Mouse (Mus musculus) forebrain, embryonic 14.5 days (tissue): ENCODE results near the gene Maml3. TPM values are rescaled to one million over a fixed set of nuclear protein-coding genes. Genes with fewer than 3 reads are reported as not detected.

Experiments
- ATAC-seq: fragments of 200-750 bp; cut with Nextera tagmentation; 2 replicates; pipeline ENCODE4 v1.8.0; 2017; ENCODE audit warnings: mild to moderate bottlenecking, moderate library complexity
- DNase-seq: peaks from one replicate; pipeline ENCODE4 v3.0.0-alpha.2; 2015; ENCODE audit warnings: low spot score
- H3K27ac ChIP-seq: fragments of 300-500 bp; sonication (generic); 2 replicates; pipeline ENCODE4 v1.5.1; 2014; ENCODE audit warnings: low read depth, mild to moderate bottlenecking, control low read depth, low read length, moderate library complexity
- H3K27me3 ChIP-seq: fragments of 300-500 bp; sonication (generic); replicated peaks from 2 replicates; pipeline ENCODE4 v1.6.1; 2014; ENCODE audit warnings: low read length, control low read depth, mixed read lengths; ENCODE audit not compliant: control insufficient read depth, insufficient read depth
- H3K36me3 ChIP-seq: fragments of 300-500 bp; sonication (generic); 2 replicates; pipeline ENCODE4 v1.6.1; 2014; ENCODE audit warnings: low read length, control low read depth; ENCODE audit not compliant: control insufficient read depth, insufficient read depth
- H3K4me1 ChIP-seq: fragments of 300-500 bp; sonication (generic); 2 replicates; pipeline ENCODE4 v1.6.1; 2014; ENCODE audit warnings: antibody characterized with exemption, low read length, control low read depth; ENCODE audit not compliant: control insufficient read depth, insufficient read depth
- H3K4me2 ChIP-seq: fragments of 300-500 bp; sonication (generic); 2 replicates; pipeline ENCODE4 v1.6.1; 2014; ENCODE audit warnings: mild to moderate bottlenecking, control low read depth, low read length
- H3K4me3 ChIP-seq: fragments of 300-500 bp; sonication (generic); 2 replicates; pipeline ENCODE4 v1.5.1; 2014; ENCODE audit warnings: low read depth, low read length, control low read depth
- H3K9ac ChIP-seq: fragments of 300-500 bp; sonication (generic); 2 replicates; pipeline ENCODE4 v1.6.1; 2014; ENCODE audit warnings: mild to moderate bottlenecking, low read length, control low read depth, moderate library complexity
- H3K9me3 ChIP-seq: fragments of 300-500 bp; sonication (generic); replicated peaks from 2 replicates; pipeline ENCODE4 v1.6.1; 2016; ENCODE audit warnings: low read length, control low read depth, mixed read lengths; ENCODE audit not compliant: control insufficient read depth
- WGBS: fragments of 180-500 bp; shearing (Covaris S2); extraction: QIAGEN DNeasy Blood & Tissue Kit; methylation state at CpG from one replicate; pipeline ENCODE4 v1.1.7; 2014; 5-methylcytosine and 5-hydroxymethylcytosine counted together
- polyA plus RNA-seq: library from polyadenylated mRNA; unstranded; fragments of >200 nt; fragmentation: Nextera tagmentation; extraction: Ambion mirVana; gene quantifications from 2 replicates; pipeline ENCODE4 v1.2.1, GENCODE M21; 2014

Gene Maml3
- polyA plus RNA-seq, 1 experiment from 2014 or later: 4.2 TPM

GRCm38 (mm10) chr3:52009321-52009720 lies 95.6 kb downstream of the Maml3 start:
- peak; percentile 46 for ATAC-seq
- H3K4me2 ChIP-seq: no peak overlapping the region

GRCm38 (mm10) chr3:52007602-52008252 lies 97.1 kb downstream of the Maml3 start:
- ATAC-seq (peak; percentile 95), DNase-seq (peak; percentile 97)
- Histone ChIP-seq H3K4me1 (peaks cover 25% of the 10 kb centered on the region), H3K36me3 (no peaks in the 10 kb centered on the region), H3K9me3 (no peaks in the 10 kb centered on the region), H3K27me3 (no peaks in the 10 kb centered on the region), H3K4me2 (peak overlapping the region; percentile 57), H3K4me3 (peak overlapping the region; percentile 25), H3K9ac (peak overlapping the region; percentile 61), H3K27ac (peak overlapping the region; percentile 97)
- under 1% methylated on average over 18 of the region's 21 CpGs for WGBS

More at GRCm38 (mm10) chr3:52009321-52009720, 95.6 kb downstream of the Maml3 start:
- H3K4me3 ChIP-seq: no peak overlapping the region
- peak; percentile 83 for DNase-seq
- H3K27me3 ChIP-seq: no peaks in the 10 kb centered on the region
- H3K4me1 ChIP-seq: peaks cover 25% of the 10 kb centered on the region
- no peaks in the 10 kb centered on the region for H3K36me3 ChIP-seq
- no peak overlapping the region; the same call in 1 of the 2 replicates for H3K9ac ChIP-seq
- H3K27ac ChIP-seq: no peak overlapping the region; the same call in 1 of the 2 replicates
- WGBS: 31% methylated on average over 6 of the region's 6 CpGs
- no peaks in the 10 kb centered on the region for H3K9me3 ChIP-seq

- DNase-seq (peak; percentile 51), ATAC-seq (peak; percentile 21; the same call in 1 of the 2 replicates)
- Histone ChIP-seq H3K4me2 (peak overlapping the region; percentile 57), H3K9me3 (no peaks in the 10 kb centered on the region), H3K4me1 (peaks cover 28% of the 10 kb centered on the region), H3K9ac (peak overlapping the region; percentile 61), H3K4me3 (peak overlapping the region; percentile 25), H3K27me3 (no peaks in the 10 kb centered on the region), H3K36me3 (no peaks in the 10 kb centered on the region), H3K27ac (peak overlapping the region; percentile 97)
- WGBS: 37% methylated on average over 9 of the region's 9 CpGs
Measured at GRCm38 (mm10) chr3:52006721-52007330, 98.0 kb downstream of the Maml3 start.

GRCm38 (mm10) chr3:52003663-52004062 lies 101.2 kb downstream of the Maml3 start:
- H3K4me1 ChIP-seq: peaks cover 25% of the 10 kb centered on the region

GRCm38 (mm10) chr3:52001518-52001895 lies 103.4 kb downstream of the Maml3 start:
- H3K9me3 ChIP-seq: no peaks in the 10 kb centered on the region
- peaks cover 13% of the 10 kb centered on the region for H3K4me1 ChIP-seq
- no peaks in the 10 kb centered on the region for H3K27me3 ChIP-seq
- DNase-seq (peak; percentile 27), ATAC-seq (no peak)
- 65% methylated on average over 9 of the region's 9 CpGs for WGBS
- no peak overlapping the region for H3K27ac ChIP-seq
- no peak overlapping the region for H3K4me2 ChIP-seq
- H3K9ac ChIP-seq: no peak overlapping the region
- no peak overlapping the region for H3K4me3 ChIP-seq
- no peaks in the 10 kb centered on the region for H3K36me3 ChIP-seq

More at GRCm38 (mm10) chr3:52003663-52004062, 101.2 kb downstream of the Maml3 start:
- H3K4me2 ChIP-seq: no peak overlapping the region
- no peak for ATAC-seq
- no peak for DNase-seq
- no peak overlapping the region for H3K9ac ChIP-seq
- H3K27me3 ChIP-seq: no peaks in the 10 kb centered on the region
- H3K36me3 ChIP-seq: no peaks in the 10 kb centered on the region
- H3K9me3 ChIP-seq: no peaks in the 10 kb centered on the region
- no peak overlapping the region for H3K4me3 ChIP-seq
- 95% methylated on average over 6 of the region's 6 CpGs for WGBS
- no peak overlapping the region for H3K27ac ChIP-seq

GRCm38 (mm10) chr3:52000871-52001517 lies 103.9 kb downstream of the Maml3 start:
- 85% methylated on average over 10 of the region's 10 CpGs for WGBS
- no peak overlapping the region for H3K27ac ChIP-seq

GRCm38 (mm10) chr3:51999671-52000437 lies 105.0 kb downstream of the Maml3 start:
- no peak for DNase-seq
- Histone ChIP-seq H3K27me3 (no peaks in the 10 kb centered on the region), H3K4me3 (no peak overlapping the region), H3K36me3 (no peaks in the 10 kb centered on the region), H3K4me1 (0 out of 2 replicates have a peak, but pooled peaks cover 5% of the 10 kb centered on the region), H3K9me3 (no peaks in the 10 kb centered on the region), H3K9ac (no peak overlapping the region), H3K4me2 (no peak overlapping the region), H3K27ac (no peak overlapping the region)
- WGBS: 95% methylated on average over 21 of the region's 21 CpGs
- ATAC-seq: no peak

More at GRCm38 (mm10) chr3:52000871-52001517, 103.9 kb downstream of the Maml3 start:
- H3K4me2 ChIP-seq: no peak overlapping the region
- H3K36me3 ChIP-seq: no peaks in the 10 kb centered on the region
- no peak overlapping the region for H3K9ac ChIP-seq
- no peaks in the 10 kb centered on the region for H3K9me3 ChIP-seq
- no peak overlapping the region for H3K4me3 ChIP-seq
- H3K4me1 ChIP-seq: peaks cover 9% of the 10 kb centered on the region
- no peaks in the 10 kb centered on the region for H3K27me3 ChIP-seq
- ATAC-seq: no peak
- DNase-seq: no peak

- WGBS: 78% methylated on average over 21 of the region's 21 CpGs
- ATAC-seq: no peak
- DNase-seq: no peak
- no peaks in the 10 kb centered on the region for H3K36me3 ChIP-seq
- H3K9me3 ChIP-seq: no peaks in the 10 kb centered on the region
- H3K27ac ChIP-seq: no peak overlapping the region
- H3K9ac ChIP-seq: no peak overlapping the region
- H3K4me3 ChIP-seq: no peak overlapping the region
- no peaks in the 10 kb centered on the region for H3K27me3 ChIP-seq
- H3K4me1 ChIP-seq: 0 out of 2 replicates have a peak, but pooled peaks cover 5% of the 10 kb centered on the region
- no peak overlapping the region for H3K4me2 ChIP-seq
Measured at GRCm38 (mm10) chr3:51998511-51999399, 106.1 kb downstream of the Maml3 start.
